Mouse (Mus musculus) heart, embryonic 12.5 days (tissue): ENCODE measurements around the gene Mtmr1. TPM values are rescaled to one million over a fixed set of nuclear protein-coding genes. Genes with fewer than 3 reads are reported as not detected.

Experiments used
- ATAC-seq: fragments of 200-750 bp; cut with Nextera tagmentation; 2 replicates; pipeline ENCODE4 v1.8.0; 2017; ENCODE audit warnings: moderate TSS enrichment, moderate library complexity; ENCODE audit not compliant: insufficient number of reproducible peaks, low FRiP score
- H3K27ac ChIP-seq: fragments of 300-500 bp; sonication (generic); 2 replicates; pipeline ENCODE4 v1.5.1; 2016; ENCODE audit warnings: mild to moderate bottlenecking, moderate library complexity; ENCODE audit not compliant: poor library complexity, severe bottlenecking
- H3K27me3 ChIP-seq: fragments of 300-500 bp; sonication (generic); replicated peaks from 2 replicates; pipeline ENCODE4 v1.6.1; 2016; ENCODE audit warnings: mild to moderate bottlenecking, moderate library complexity
- H3K36me3 ChIP-seq: fragments of 300-500 bp; sonication (generic); 2 replicates; pipeline ENCODE4 v1.6.1; 2016; ENCODE audit warnings: mild to moderate bottlenecking, moderate library complexity
- H3K4me1 ChIP-seq: fragments of 300-500 bp; sonication (generic); replicated peaks from 2 replicates; pipeline ENCODE4 v1.6.1; 2016; ENCODE audit warnings: mild to moderate bottlenecking
- H3K4me2 ChIP-seq: fragments of 300-500 bp; sonication (generic); 2 replicates; pipeline ENCODE4 v1.6.1; 2016; ENCODE audit warnings: mild to moderate bottlenecking, moderate library complexity
- H3K4me3 ChIP-seq: fragments of 300-500 bp; sonication (generic); 2 replicates; pipeline ENCODE4 v1.5.1; 2016; ENCODE audit warnings: mild to moderate bottlenecking
- H3K9ac ChIP-seq: fragments of 300-500 bp; sonication (generic); 2 replicates; pipeline ENCODE4 v1.6.1; 2016; ENCODE audit warnings: mild to moderate bottlenecking, moderate library complexity
- H3K9me3 ChIP-seq: fragments of 300-500 bp; sonication (generic); replicated peaks from 2 replicates; pipeline ENCODE4 v1.6.1; 2016; ENCODE audit warnings: mild to moderate bottlenecking, moderate library complexity
- WGBS: fragments of 180-500 bp; shearing (Covaris S2); methylation state at CpG from one replicate; pipeline ENCODE4 v1.1.7; 2016; 5-methylcytosine and 5-hydroxymethylcytosine counted together
- polyA plus RNA-seq: library from polyadenylated mRNA; unstranded; fragments of >200 nt; fragmentation: Nextera tagmentation; extraction: Ambion mirVana; gene quantifications from 2 replicates; pipeline ENCODE4 v1.2.1, GENCODE M21; 2016

The Mtmr1 gene
- polyA plus RNA-seq, 1 experiment from 2014 or later = 12.8 TPM

GRCm38 (mm10) chrX:71406290-71406689, 41.7 kb downstream of the Mtmr1 start:
- Histone ChIP-seq H3K27me3 (no peaks in the 10 kb centered on the region), H3K9ac (no peak overlapping the region), H3K27ac (no peak overlapping the region), H3K9me3 (no peaks in the 10 kb centered on the region), H3K36me3 (peaks cover 4% of the 10 kb centered on the region; the same call in 1 of the 2 replicates), H3K4me2 (no peak overlapping the region), H3K4me1 (no peaks in the 10 kb centered on the region), H3K4me3 (no peak overlapping the region)
- no peak for ATAC-seq

DNA sequence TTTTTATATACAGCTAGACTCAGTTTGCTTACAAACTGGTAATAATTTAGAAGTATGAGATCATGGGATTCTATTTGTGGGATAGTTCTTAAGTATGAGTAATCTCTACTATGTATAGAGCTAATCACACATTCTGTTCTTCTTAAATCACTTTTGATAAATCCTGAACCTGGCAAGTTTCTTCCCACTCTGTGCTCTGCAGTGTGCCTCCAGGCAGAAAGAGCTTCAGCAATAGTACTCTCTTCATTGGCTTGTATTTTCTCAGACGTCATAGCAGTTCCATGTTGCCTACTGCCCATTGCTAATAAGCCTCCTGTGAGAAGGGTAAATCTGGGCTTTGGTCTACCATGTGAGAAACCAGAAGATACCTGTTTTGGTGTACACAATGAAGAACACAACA, 43.8 kb downstream of the Mtmr1 start:
- H3K27me3 ChIP-seq = no peaks in the 10 kb centered on the region
- H3K9ac ChIP-seq = no peak overlapping the region
- H3K27ac ChIP-seq = no peak overlapping the region
- 62% methylated on average over 1 of the region's 1 CpGs for WGBS
- ATAC-seq = no peak
- H3K4me1 ChIP-seq = no peaks in the 10 kb centered on the region
- no peak overlapping the region for H3K4me2 ChIP-seq
- H3K36me3 ChIP-seq = no peaks in the 10 kb centered on the region
- no peak overlapping the region for H3K4me3 ChIP-seq
- H3K9me3 ChIP-seq = no peaks in the 10 kb centered on the region

- H3K36me3 ChIP-seq = 0 out of 2 replicates have a peak, but pooled peaks cover 5% of the 10 kb centered on the region
- H3K27ac ChIP-seq = no peak overlapping the region
- no peaks in the 10 kb centered on the region for H3K9me3 ChIP-seq
- H3K27me3 ChIP-seq = peaks cover 10% of the 10 kb centered on the region; the same call in 1 of the 2 replicates
- no peak overlapping the region for H3K9ac ChIP-seq
- H3K4me1 ChIP-seq = no peaks in the 10 kb centered on the region
- no peak for ATAC-seq
- H3K4me2 ChIP-seq = no peak overlapping the region
- WGBS = 65% methylated on average over 3 of the region's 3 CpGs
- no peak overlapping the region for H3K4me3 ChIP-seq
Measured at GRCm38 (mm10) chrX:71412776-71413175, 48.2 kb downstream of the Mtmr1 start.

DNA sequence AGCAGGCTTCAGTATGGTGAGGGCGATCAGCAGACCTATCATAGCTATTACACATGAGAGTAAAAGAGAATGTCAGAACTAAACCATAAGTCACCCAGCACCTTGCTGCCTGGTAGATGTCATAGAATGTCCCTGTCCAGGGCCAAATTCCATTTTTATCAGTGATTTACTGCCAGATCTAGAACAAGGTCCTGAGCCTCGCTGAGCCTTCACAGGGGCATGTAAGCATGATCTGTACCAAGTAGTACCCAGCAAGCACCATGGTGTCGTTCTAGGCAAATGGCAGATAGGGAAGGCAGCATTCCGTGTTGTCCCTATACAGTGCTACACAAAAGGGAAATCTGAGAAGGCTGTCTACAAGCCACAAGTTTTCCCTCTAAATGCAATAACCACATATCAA, 49.1 kb downstream of the Mtmr1 start:
- Histone ChIP-seq H3K4me3 (no peak overlapping the region), H3K36me3 (0 out of 2 replicates have a peak, but pooled peaks cover 5% of the 10 kb centered on the region), H3K4me2 (no peak overlapping the region), H3K27ac (no peak overlapping the region), H3K27me3 (peaks cover 10% of the 10 kb centered on the region; the same call in 1 of the 2 replicates), H3K9me3 (no peaks in the 10 kb centered on the region), H3K4me1 (no peaks in the 10 kb centered on the region), H3K9ac (no peak overlapping the region)
- WGBS = 79% methylated on average over 4 of the region's 4 CpGs
- ATAC-seq = no peak

- WGBS = 49% methylated on average over 1 of the region's 1 CpGs
- no peak for ATAC-seq
- H3K27ac ChIP-seq = no peak overlapping the region
- no peak overlapping the region for H3K9ac ChIP-seq
- no peak overlapping the region for H3K4me2 ChIP-seq
- H3K27me3 ChIP-seq = 0 out of 2 replicates have a peak, but pooled peaks cover 8% of the 10 kb centered on the region
- H3K4me3 ChIP-seq = no peak overlapping the region
- H3K36me3 ChIP-seq = peaks cover 10% of the 10 kb centered on the region
- H3K9me3 ChIP-seq = no peaks in the 10 kb centered on the region
- no peaks in the 10 kb centered on the region for H3K4me1 ChIP-seq
Measured at GRCm38 (mm10) chrX:71424852-71425251, 60.3 kb downstream of the Mtmr1 start.

- no peak overlapping the region for H3K9ac ChIP-seq
- H3K27ac ChIP-seq = no peak overlapping the region
- 0 out of 2 replicates have a peak, but pooled peaks cover 8% of the 10 kb centered on the region for H3K27me3 ChIP-seq
- no peak for ATAC-seq
- H3K36me3 ChIP-seq = peaks cover 10% of the 10 kb centered on the region
- H3K4me1 ChIP-seq = no peaks in the 10 kb centered on the region
- H3K4me2 ChIP-seq = no peak overlapping the region
- H3K4me3 ChIP-seq = no peak overlapping the region
- no peaks in the 10 kb centered on the region for H3K9me3 ChIP-seq
- 48% methylated on average over 9 of the region's 9 CpGs for WGBS
Measured at GRCm38 (mm10) chrX:71425746-71426519, 61.4 kb downstream of the Mtmr1 start.

- Histone ChIP-seq H3K27ac (no peak overlapping the region), H3K4me1 (no peaks in the 10 kb centered on the region), H3K9ac (no peak overlapping the region), H3K9me3 (no peaks in the 10 kb centered on the region), H3K27me3 (0 out of 2 replicates have a peak, but pooled peaks cover 2% of the 10 kb centered on the region), H3K4me3 (no peak overlapping the region), H3K36me3 (peaks cover 5% of the 10 kb centered on the region; the same call in 1 of the 2 replicates), H3K4me2 (no peak overlapping the region)
- no peak for ATAC-seq
Measured at GRCm38 (mm10) chrX:71427491-71427890, 62.9 kb downstream of the Mtmr1 start.

DNA sequence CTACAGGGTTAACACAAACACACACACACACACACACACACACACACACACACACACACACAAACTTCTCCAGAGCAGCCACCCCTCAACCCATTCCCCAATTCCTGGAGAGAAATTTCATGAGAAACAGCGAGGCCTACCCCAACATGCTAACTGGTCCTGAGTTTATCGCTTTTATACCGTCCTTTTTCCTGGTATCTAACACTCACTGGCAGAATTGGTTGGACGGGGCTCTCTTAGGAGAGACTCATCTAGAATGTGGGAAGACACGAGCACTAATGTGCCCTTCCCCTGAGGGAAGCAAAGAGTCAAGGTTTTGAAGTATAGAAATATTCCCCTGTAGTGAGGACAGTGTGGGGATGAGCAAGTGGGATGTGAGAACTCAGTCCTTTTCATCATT, 66.3 kb downstream of the Mtmr1 start:
- no peaks in the 10 kb centered on the region for H3K27me3 ChIP-seq

GRCm38 (mm10) chrX:71434448-71434847, 69.9 kb downstream of the Mtmr1 start:
- Histone ChIP-seq H3K36me3 (peaks cover 8% of the 10 kb centered on the region; the same call in 1 of the 2 replicates), H3K9me3 (no peaks in the 10 kb centered on the region), H3K4me2 (no peak overlapping the region), H3K27ac (no peak overlapping the region), H3K27me3 (no peaks in the 10 kb centered on the region), H3K4me1 (no peaks in the 10 kb centered on the region), H3K9ac (no peak overlapping the region), H3K4me3 (no peak overlapping the region)
- ATAC-seq = no peak
- WGBS = 82% methylated on average over 1 of the region's 1 CpGs

More for the DNA sequence above, 66.3 kb downstream of the Mtmr1 start:
- H3K9ac ChIP-seq = no peak overlapping the region
- H3K4me2 ChIP-seq = no peak overlapping the region
- H3K27ac ChIP-seq = no peak overlapping the region
- H3K9me3 ChIP-seq = no peaks in the 10 kb centered on the region
- no peaks in the 10 kb centered on the region for H3K4me1 ChIP-seq
- ATAC-seq = no peak
- WGBS = 80% methylated on average over 5 of the region's 5 CpGs
- H3K36me3 ChIP-seq = no peaks in the 10 kb centered on the region
- H3K4me3 ChIP-seq = no peak overlapping the region

GRCm38 (mm10) chrX:71434860-71435259, 70.3 kb downstream of the Mtmr1 start:
- Histone ChIP-seq H3K9ac (no peak overlapping the region), H3K4me3 (no peak overlapping the region), H3K4me1 (no peaks in the 10 kb centered on the region), H3K27me3 (no peaks in the 10 kb centered on the region), H3K9me3 (no peaks in the 10 kb centered on the region), H3K36me3 (peaks cover 8% of the 10 kb centered on the region; the same call in 1 of the 2 replicates), H3K4me2 (no peak overlapping the region), H3K27ac (no peak overlapping the region)
- WGBS = 65% methylated on average over 8 of the region's 8 CpGs
- ATAC-seq = no peak

GRCm38 (mm10) chrX:71435542-71435941, 71.0 kb downstream of the Mtmr1 start:
- no peak overlapping the region for H3K4me2 ChIP-seq
- no peak overlapping the region for H3K4me3 ChIP-seq
- no peak overlapping the region for H3K9ac ChIP-seq
- H3K4me1 ChIP-seq = no peaks in the 10 kb centered on the region
- no peaks in the 10 kb centered on the region for H3K9me3 ChIP-seq
- no peak for ATAC-seq
- peaks cover 8% of the 10 kb centered on the region; the same call in 1 of the 2 replicates for H3K36me3 ChIP-seq
- WGBS = 69% methylated on average over 2 of the region's 2 CpGs
- no peak overlapping the region for H3K27ac ChIP-seq
- H3K27me3 ChIP-seq = no peaks in the 10 kb centered on the region
